Mouse (Mus musculus) forebrain, embryonic 15.5 days (tissue): ENCODE measurements around the gene Lipt1. TPM values are rescaled to one million over a fixed set of nuclear protein-coding genes. Genes with fewer than 3 reads are reported as not detected.

Source experiments
- ATAC-seq: fragments of 200-750 bp; cut with Nextera tagmentation; replicated peaks from 2 replicates; pipeline ENCODE4 v1.8.0; 2017; ENCODE audit warnings: mild to moderate bottlenecking, moderate TSS enrichment, moderate library complexity
- H3K27ac ChIP-seq: fragments of 300-500 bp; sonication (generic); replicated peaks from 2 replicates; pipeline ENCODE4 v1.5.1; 2015; ENCODE audit warnings: mild to moderate bottlenecking, inconsistent platforms
- H3K27me3 ChIP-seq: fragments of 300-500 bp; sonication (generic); 2 replicates; pipeline ENCODE4 v1.6.1; 2015; ENCODE audit warnings: inconsistent platforms
- H3K36me3 ChIP-seq: fragments of 300-500 bp; sonication (generic); 2 replicates; pipeline ENCODE4 v1.6.1; 2015; ENCODE audit warnings: mild to moderate bottlenecking, inconsistent platforms
- H3K4me1 ChIP-seq: fragments of 300-500 bp; sonication (generic); 2 replicates; pipeline ENCODE4 v1.6.1; 2015; ENCODE audit warnings: inconsistent platforms
- H3K4me2 ChIP-seq: fragments of 300-500 bp; sonication (generic); replicated peaks from 2 replicates; pipeline ENCODE4 v1.6.1; 2015; ENCODE audit warnings: mild to moderate bottlenecking, inconsistent platforms
- H3K4me3 ChIP-seq: fragments of 300-500 bp; sonication (generic); 2 replicates; pipeline ENCODE4 v1.5.1; 2015; ENCODE audit warnings: mild to moderate bottlenecking, inconsistent platforms
- H3K9ac ChIP-seq: fragments of 300-500 bp; sonication (generic); replicated peaks from 2 replicates; pipeline ENCODE4 v1.6.1; 2015; ENCODE audit warnings: mild to moderate bottlenecking, inconsistent platforms
- H3K9me3 ChIP-seq: fragments of 300-500 bp; sonication (generic); 2 replicates; pipeline ENCODE4 v1.6.1; 2016; ENCODE audit warnings: inconsistent platforms
- WGBS: fragments of 180-500 bp; shearing (Covaris S2); methylation state at CpG from one replicate; pipeline ENCODE4 v1.1.7; 2015; ENCODE audit warnings: mixed read lengths; 5-methylcytosine and 5-hydroxymethylcytosine counted together
- polyA plus RNA-seq: library from polyadenylated mRNA; unstranded; fragments of >200 nt; fragmentation: Nextera tagmentation; extraction: Ambion mirVana; gene quantifications from 2 replicates; pipeline ENCODE4 v1.2.1, GENCODE M21; 2015

Gene Lipt1
- polyA plus RNA-seq, 1 experiment from 2014 or later: 8.1 TPM

DNA sequence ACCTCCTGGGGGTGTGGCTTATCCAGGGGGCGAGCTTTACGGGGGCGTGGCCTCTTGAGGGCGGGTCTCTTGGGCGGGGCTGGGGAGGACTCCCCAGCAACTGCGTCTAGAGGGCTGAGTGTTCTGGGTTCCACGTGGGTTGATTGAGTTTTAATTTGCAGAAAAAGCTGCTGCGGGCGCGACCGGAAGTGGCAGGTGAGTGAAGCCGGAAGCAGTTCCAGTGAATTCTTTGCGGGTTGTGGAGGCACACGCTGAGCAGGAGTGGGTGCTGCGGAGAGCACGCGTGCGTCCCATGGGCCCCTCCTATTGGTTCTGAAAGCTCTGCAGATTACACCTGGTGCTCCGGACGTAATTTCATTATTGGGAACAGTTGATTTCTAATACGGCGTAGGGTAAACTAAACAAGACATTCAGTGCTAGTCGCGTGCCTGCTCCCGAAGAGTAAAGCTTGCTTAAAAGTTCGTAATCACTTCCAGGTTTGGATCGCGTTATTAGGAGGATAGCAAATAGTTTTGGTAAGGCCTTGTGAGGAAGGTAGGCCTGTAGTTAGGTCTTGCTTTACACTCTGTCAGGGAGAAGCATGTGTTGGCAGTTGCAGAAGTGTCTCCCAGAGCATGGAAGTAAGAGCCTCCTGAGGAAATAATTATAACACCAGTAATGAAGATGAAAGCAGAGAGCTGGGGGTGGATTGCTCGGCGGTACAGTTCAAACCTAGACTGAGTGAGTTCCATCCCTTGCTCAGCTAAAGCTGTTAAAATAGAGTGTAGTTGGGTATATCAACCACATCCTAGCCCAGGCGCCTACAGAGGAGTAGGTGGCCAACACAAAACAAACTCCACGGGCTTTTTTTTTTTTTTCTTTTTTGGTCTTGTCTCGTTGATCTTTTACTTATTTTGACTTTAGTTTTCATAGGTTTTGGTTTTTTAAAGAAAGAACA lies 861 bp downstream of the Lipt1 start:
- ATAC-seq: peak; percentile 95
- Histone ChIP-seq H3K36me3 (peaks cover 18% of the 10 kb centered on the region), H3K9me3 (no peaks in the 10 kb centered on the region), H3K4me3 (peak overlapping the region; percentile 48), H3K27ac (peak overlapping the region; percentile 71), H3K27me3 (peaks cover 13% of the 10 kb centered on the region; the same call in 1 of the 2 replicates), H3K9ac (peak overlapping the region; percentile 42), H3K4me1 (peaks cover 13% of the 10 kb centered on the region), H3K4me2 (peak overlapping the region; percentile 69)
- 6% methylated on average over 33 of the region's 33 CpGs for WGBS

DNA sequence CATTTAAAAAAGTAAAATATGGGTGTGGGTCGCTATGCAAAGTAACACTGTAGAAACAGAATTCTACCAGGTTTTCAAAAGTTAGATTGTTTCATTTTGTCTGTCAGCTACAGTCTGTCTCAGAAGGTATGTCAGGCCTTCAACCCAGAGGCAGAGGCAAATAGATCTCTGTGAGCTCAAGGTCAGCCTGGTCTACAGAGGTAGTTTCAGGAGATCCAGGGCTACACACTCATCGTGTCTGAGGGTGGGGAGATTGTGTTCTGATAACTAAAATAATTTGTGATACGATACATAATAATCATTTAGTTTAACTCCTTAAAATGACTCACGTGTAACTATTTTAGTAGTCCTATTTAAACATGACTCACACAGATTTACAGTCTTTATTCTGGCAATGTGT lies 1.6 kb downstream of the Lipt1 start:
- ATAC-seq: no peak
- 94% methylated on average over 4 of the region's 4 CpGs for WGBS
- Histone ChIP-seq H3K4me1 (peaks cover 13% of the 10 kb centered on the region), H3K36me3 (peaks cover 19% of the 10 kb centered on the region), H3K9ac (no peak overlapping the region), H3K27me3 (peaks cover 13% of the 10 kb centered on the region; the same call in 1 of the 2 replicates), H3K27ac (no peak overlapping the region), H3K9me3 (no peaks in the 10 kb centered on the region), H3K4me3 (peak overlapping the region; percentile 48; the same call in 1 of the 2 replicates), H3K4me2 (peak overlapping the region; percentile 69)

DNA sequence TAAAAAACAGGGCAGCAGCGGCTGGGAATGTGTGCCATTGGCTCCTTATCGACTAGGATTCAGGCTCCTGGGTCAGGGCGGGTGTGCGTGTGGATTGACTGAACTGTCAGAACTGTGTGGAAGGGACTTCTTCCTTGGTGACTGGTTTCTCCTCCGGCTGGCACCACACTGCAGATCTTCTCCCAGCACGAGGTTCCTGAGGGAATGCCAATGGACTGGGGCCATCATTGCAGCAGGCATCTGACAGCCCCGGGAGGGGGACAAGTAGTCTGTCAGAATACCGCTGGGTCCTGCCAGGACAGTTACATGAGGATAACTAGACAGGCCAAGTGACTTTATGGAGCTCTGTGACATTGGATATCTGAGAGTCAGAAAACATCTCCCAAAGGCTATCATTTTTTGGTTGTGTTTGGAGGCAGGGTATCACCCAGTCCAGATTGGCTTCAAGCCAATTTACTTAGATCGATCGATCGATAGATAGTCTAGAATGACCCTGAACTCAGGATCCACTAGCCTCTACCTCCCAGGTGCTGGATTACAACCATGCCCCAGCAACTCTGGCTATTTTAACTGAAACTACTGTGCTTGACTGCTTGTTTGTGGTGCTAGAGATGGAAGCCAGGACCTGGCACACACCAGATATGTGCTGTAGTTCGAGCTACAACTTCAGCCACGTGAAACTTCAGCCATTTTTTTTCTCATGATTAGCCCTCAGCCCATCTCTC lies 6.4 kb downstream of the Lipt1 start:
- 96% methylated on average over 13 of the region's 13 CpGs for WGBS
- Histone ChIP-seq H3K9me3 (no peaks in the 10 kb centered on the region), H3K4me3 (no peak overlapping the region), H3K36me3 (peaks cover 45% of the 10 kb centered on the region), H3K27me3 (no peaks in the 10 kb centered on the region), H3K27ac (no peak overlapping the region), H3K4me2 (no peak overlapping the region), H3K9ac (no peak overlapping the region), H3K4me1 (peaks cover 3% of the 10 kb centered on the region)
- ATAC-seq: no peak

DNA sequence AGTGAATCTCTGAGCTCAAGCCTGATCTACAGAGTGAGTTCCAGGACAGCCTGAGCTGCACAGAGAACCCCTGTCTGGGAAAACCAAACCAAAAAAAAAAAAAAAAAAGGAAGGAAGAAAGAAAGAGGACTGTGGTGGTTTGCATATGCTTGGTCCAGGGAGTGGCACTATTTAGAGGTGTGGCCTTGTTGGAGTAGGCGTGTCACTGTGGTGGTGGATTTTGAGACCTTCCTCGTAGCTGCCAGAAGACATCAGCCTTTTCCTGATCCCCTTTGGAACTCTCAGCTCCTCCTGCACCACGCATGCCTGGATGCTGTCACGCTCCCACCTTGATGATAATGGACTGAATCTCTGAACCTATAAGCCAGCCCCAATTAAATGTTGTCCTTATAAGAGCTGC lies 11.9 kb downstream of the Lipt1 start:
- Histone ChIP-seq H3K9me3 (no peaks in the 10 kb centered on the region), H3K4me3 (no peak overlapping the region), H3K4me2 (no peak overlapping the region), H3K4me1 (no peaks in the 10 kb centered on the region), H3K9ac (no peak overlapping the region), H3K27ac (no peak overlapping the region), H3K36me3 (peaks cover 36% of the 10 kb centered on the region), H3K27me3 (no peaks in the 10 kb centered on the region)
- WGBS: 92% methylated on average over 4 of the region's 4 CpGs
- ATAC-seq: no peak

DNA sequence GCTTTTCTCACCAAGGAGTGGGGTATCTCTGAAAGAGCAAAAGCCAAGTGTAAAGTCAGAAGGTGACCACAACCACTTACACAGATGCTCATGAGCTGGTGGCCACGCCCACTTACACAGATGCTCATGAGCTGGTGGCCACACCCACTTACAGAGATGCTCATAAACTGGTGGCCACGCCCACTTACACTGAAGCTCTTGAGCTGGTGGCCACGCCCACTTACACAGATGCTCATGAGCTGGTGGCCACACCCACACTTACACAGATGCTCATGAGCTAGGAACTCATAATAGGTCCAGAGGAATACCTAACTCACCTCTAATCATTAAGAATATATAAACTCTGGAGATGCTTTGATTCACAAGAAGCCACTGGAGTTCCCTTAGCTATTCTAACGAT lies 12.9 kb downstream of the Lipt1 start:
- no peak overlapping the region for H3K27ac ChIP-seq
- no peak overlapping the region for H3K4me3 ChIP-seq
- 89% methylated on average over 4 of the region's 4 CpGs for WGBS
- H3K4me1 ChIP-seq: peaks cover 5% of the 10 kb centered on the region
- peaks cover 28% of the 10 kb centered on the region for H3K36me3 ChIP-seq
- H3K4me2 ChIP-seq: no peak overlapping the region
- no peaks in the 10 kb centered on the region for H3K9me3 ChIP-seq
- H3K27me3 ChIP-seq: no peaks in the 10 kb centered on the region
- no peak overlapping the region for H3K9ac ChIP-seq
- no peak for ATAC-seq

DNA sequence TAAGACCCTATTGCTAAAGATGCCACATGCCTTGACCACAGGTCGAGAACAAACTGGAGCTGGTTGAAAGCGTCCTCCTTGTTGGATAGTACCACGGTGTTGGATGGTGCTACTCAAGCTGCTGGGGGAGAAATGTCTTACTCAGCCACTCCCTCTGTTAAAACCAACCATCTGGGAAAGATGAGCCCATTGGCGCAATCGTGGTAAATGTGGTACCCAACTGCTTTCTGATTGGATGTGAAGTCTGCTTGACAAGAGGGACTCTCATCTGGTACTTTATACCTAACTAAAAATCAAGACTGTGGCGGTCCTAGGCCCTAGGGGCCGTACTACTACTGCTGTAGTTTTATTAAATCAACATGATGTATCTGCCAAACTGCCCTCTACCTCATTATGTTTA lies 17.7 kb downstream of the Lipt1 start:
- Histone ChIP-seq H3K27me3 (no peaks in the 10 kb centered on the region), H3K4me2 (peak overlapping the region; percentile 75), H3K27ac (no peak overlapping the region), H3K4me1 (peaks cover 22% of the 10 kb centered on the region), H3K9ac (peak overlapping the region; percentile 71; the same call in 1 of the 2 replicates), H3K9me3 (no peaks in the 10 kb centered on the region), H3K36me3 (peaks cover 4% of the 10 kb centered on the region; the same call in 1 of the 2 replicates), H3K4me3 (peak overlapping the region; percentile 76)
- 82% methylated on average over 7 of the region's 7 CpGs for WGBS
- ATAC-seq: no peak

DNA sequence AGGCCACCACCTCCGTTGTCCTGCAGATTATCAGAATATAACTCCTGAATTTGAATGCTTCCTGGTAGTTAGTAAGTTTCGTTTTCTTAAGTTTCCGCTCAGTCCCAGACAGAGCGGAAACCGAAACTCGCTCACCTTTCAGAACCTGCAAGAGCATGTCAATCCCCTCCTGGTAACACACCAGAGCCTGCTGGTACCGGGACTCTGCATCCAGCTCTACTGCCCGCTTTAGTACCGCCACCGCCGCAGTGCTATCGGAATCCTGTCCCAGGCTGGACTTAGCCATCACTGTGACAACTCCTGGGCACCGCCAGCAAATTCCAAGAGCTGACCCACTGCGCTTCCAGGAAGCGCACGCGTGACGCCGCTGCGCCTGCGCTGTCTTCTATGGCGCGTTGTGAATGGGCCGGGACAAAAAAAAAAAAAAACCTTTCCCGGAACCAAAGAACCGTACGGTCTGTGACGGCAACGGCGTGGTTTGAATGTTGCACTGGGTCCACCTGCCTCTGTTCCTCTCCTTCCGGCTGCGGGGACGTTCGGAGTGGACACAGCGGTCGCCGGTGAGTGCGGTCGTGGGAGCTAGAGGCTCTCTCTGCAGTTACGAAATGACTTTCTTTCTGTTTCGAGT lies 18.6 kb downstream of the Lipt1 start, which contains the start of the genes Mitd1 and Mrpl30:
Gene Mitd1 (minus strand): TSS at position 387 of the 628 bp plus-strand sequence.
Gene Mrpl30 (plus strand): TSS at position 453 of the 628 bp plus-strand sequence.
- H3K27me3 ChIP-seq: no peaks in the 10 kb centered on the region
- H3K4me1 ChIP-seq: peaks cover 22% of the 10 kb centered on the region
- peak within 1 kb of the TSS; percentile 67 for H3K27ac ChIP-seq
- WGBS: under 1% methylated on average over 41 of the region's 41 CpGs
- H3K9me3 ChIP-seq: no peaks in the 10 kb centered on the region
- peaks cover 9% of the 10 kb centered on the region; the same call in 1 of the 2 replicates for H3K36me3 ChIP-seq
- peak; percentile 92 for ATAC-seq
- peak within 1 kb of the TSS; percentile 76 for H3K4me3 ChIP-seq
- H3K4me2 ChIP-seq: peak within 1 kb of the TSS; percentile 75
- peak within 1 kb of the TSS; percentile 71 for H3K9ac ChIP-seq

DNA sequence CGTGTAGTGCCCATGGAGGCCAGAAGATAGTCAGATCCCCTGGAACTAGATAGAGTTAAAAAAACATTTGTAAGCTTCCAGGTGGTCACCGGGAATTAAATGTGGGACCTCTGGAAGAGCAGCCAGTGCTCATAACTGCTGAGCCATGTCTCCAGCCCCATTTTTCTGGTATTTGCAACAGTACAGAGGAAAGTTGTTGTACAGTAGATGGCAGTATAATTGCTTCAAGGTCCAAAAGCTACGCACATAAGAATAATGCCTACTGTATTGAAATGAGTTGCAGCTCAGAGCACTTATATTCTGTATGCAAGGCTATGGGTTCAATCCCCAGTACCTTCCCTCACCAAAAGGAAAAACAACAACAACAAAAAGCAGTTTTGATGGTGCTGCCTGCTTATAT lies 19.9 kb downstream of the Lipt1 start:
- H3K9ac ChIP-seq: no peak overlapping the region; the same call in 1 of the 2 replicates
- no peaks in the 10 kb centered on the region for H3K9me3 ChIP-seq
- no peak for ATAC-seq
- peaks cover 14% of the 10 kb centered on the region; the same call in 1 of the 2 replicates for H3K36me3 ChIP-seq
- 62% methylated on average over 3 of the region's 3 CpGs for WGBS
- H3K27ac ChIP-seq: no peak overlapping the region
- no peaks in the 10 kb centered on the region for H3K27me3 ChIP-seq
- H3K4me1 ChIP-seq: peaks cover 22% of the 10 kb centered on the region
- peak overlapping the region; percentile 76 for H3K4me3 ChIP-seq
- peak overlapping the region; percentile 75 for H3K4me2 ChIP-seq

DNA sequence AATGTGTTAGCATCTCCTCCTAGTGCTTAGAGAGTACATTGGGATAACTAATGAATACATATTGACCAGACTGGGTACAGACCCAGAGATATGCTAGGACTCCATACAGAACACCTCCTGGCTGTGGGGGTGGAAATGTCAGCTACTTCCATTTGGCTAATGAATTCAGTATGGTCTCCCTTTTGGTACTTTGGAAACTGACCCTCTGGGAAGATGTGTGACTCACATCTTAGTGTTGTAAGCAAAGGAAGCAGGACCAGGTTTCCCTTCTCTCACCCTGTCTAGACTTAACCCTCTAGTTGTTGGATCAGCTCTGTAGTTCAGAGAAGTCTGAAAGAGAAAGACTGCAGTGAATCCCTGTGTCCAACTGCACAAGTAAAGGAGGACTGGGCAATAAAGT lies 23.1 kb downstream of the Lipt1 start:
- Histone ChIP-seq H3K4me1 (peaks cover 15% of the 10 kb centered on the region), H3K27ac (no peak overlapping the region), H3K9ac (no peak overlapping the region), H3K9me3 (no peaks in the 10 kb centered on the region), H3K4me3 (no peak overlapping the region), H3K27me3 (no peaks in the 10 kb centered on the region), H3K36me3 (peaks cover 41% of the 10 kb centered on the region), H3K4me2 (no peak overlapping the region)
- no peak for ATAC-seq

DNA sequence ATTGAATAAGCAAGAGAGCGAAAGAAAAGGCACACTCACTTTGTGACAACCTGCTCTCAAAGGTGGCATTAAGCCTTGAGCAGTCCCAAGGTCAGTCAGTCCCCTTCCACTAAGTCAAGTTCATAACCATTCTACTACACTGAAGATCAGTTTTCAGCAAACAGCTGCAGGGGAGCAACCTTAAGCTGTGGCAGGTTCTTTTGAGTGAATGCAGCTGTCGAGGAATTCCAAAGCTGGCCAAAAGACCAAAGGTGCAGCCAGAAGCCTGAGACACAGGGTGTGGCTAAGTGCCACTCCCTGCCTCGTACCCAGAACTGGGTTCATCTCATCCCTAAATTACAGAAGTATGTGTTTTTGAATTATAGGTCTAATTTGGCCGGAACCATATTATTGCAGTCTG lies 28.3 kb downstream of the Lipt1 start:
- no peaks in the 10 kb centered on the region for H3K9me3 ChIP-seq
- H3K27ac ChIP-seq: no peak overlapping the region
- no peaks in the 10 kb centered on the region for H3K27me3 ChIP-seq
- no peak overlapping the region for H3K4me3 ChIP-seq
- peaks cover 44% of the 10 kb centered on the region for H3K36me3 ChIP-seq
- ATAC-seq: no peak
- H3K4me1 ChIP-seq: no peaks in the 10 kb centered on the region
- H3K9ac ChIP-seq: no peak overlapping the region
- no peak overlapping the region for H3K4me2 ChIP-seq
- 88% methylated on average over 4 of the region's 4 CpGs for WGBS

DNA sequence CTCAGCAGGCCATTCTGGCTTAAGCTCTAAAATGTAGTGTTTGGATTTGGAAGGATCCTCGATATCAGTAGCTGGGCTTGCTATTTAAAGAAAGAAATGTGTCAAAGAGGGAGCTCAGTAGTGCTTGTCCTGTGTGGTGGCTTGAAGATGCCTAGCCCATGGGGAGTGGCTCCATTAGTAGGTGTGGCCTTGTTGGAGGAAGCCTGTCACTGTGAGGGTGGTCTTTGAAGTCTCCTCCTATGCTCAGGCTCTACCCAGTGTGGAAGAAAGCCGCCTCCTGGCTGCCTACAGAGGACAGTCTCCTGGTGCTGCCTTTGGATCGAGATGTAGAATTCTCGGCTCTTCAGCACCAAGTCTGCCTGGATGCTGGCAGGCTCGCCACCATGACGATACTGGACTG lies 28.8 kb downstream of the Lipt1 start:
- Histone ChIP-seq H3K9me3 (no peaks in the 10 kb centered on the region), H3K27me3 (no peaks in the 10 kb centered on the region), H3K9ac (no peak overlapping the region), H3K4me3 (no peak overlapping the region), H3K4me2 (no peak overlapping the region), H3K36me3 (peaks cover 41% of the 10 kb centered on the region), H3K4me1 (no peaks in the 10 kb centered on the region), H3K27ac (no peak overlapping the region)
- no peak for ATAC-seq
- 58% methylated on average over 6 of the region's 6 CpGs for WGBS

DNA sequence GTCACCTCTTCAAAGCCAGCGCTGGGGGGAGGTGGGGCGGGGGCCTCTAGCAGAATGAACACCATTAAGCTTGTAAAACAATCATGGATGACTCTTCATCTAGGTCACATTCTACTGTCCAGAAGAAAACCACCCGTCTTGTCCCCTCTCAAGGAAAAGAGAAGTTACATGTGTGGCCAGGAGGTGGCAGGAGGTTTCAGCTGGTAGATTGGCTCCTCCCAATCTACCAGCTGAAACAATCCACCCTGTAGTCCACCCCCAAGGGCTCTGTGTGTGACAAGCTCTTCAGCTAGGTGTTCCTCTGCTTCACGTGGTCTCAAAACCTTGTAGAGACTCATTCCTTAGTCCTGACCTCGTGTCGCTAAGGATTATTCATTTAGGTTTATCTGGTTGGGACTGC lies 31.6 kb downstream of the Lipt1 start:
- ATAC-seq: no peak
- Histone ChIP-seq H3K36me3 (peaks cover 20% of the 10 kb centered on the region), H3K9me3 (no peaks in the 10 kb centered on the region), H3K27ac (no peak overlapping the region), H3K4me2 (no peak overlapping the region), H3K4me1 (no peaks in the 10 kb centered on the region), H3K9ac (no peak overlapping the region), H3K4me3 (no peak overlapping the region), H3K27me3 (no peaks in the 10 kb centered on the region)
- 43% methylated on average over 6 of the region's 6 CpGs for WGBS
